Mouse (Mus musculus) c-Kit-positive CD71-positive TER-119-negative erythroid progenitor cells, embryonic 14.5 days (primary cell): Measurements from ENCODE around the gene Psmd14.

ENCODE experiments used
- DNase-seq: peaks from one replicate; pipeline ENCODE4 v3.0.0-alpha.2; 2013; ENCODE audit warnings: low read depth

Psmd14 gene

GRCm38 (mm10) chr2:61813106-61813505, 101.6 kb downstream of the Psmd14 start:
- DNase-seq, result no peak

- DNase-seq, result no peak
Measured at GRCm38 (mm10) chr2:61813521-61813920, 102.0 kb downstream of the Psmd14 start.

- DNase-seq, result no peak
Measured at GRCm38 (mm10) chr2:61814548-61815473, 103.3 kb downstream of the Psmd14 start.

GRCm38 (mm10) chr2:61815583-61816313, 104.3 kb downstream of the Psmd14 start:
- DNase-seq, result no peak

GRCm38 (mm10) chr2:61818197-61818596, 106.7 kb downstream of the Psmd14 start:
- DNase-seq, result no peak

- no peak for DNase-seq
Measured at GRCm38 (mm10) chr2:61820203-61820602, 108.7 kb downstream of the Psmd14 start.

GRCm38 (mm10) chr2:61823426-61824140, 112.1 kb downstream of the Psmd14 start:
- DNase-seq, result no peak

GRCm38 (mm10) chr2:61837243-61837806, 125.8 kb downstream of the Psmd14 start:
- DNase-seq, result no peak
